Mouse (Mus musculus) heart, embryonic 11.5 days (tissue): ENCODE results near the gene Lin9. TPM values are rescaled to one million over a fixed set of nuclear protein-coding genes. Genes with fewer than 3 reads are reported as not detected.
"Not testable (repeated sequence)": the region's sequence is repeated elsewhere in the genome, so short reads cannot be mapped to it uniquely, and the experiment has no call there.

Experiments used
- ATAC-seq: fragments of 200-750 bp; cut with Nextera tagmentation; replicated peaks from 2 replicates; pipeline ENCODE4 v1.8.0; 2017; ENCODE audit warnings: moderate library complexity; ENCODE audit not compliant: insufficient number of reproducible peaks, low FRiP score, low TSS enrichment
- H3K27ac ChIP-seq: fragments of 300-500 bp; sonication (generic); 2 replicates; pipeline ENCODE4 v1.5.1; 2014; ENCODE audit warnings: mild to moderate bottlenecking, low read depth, low read length
- H3K27me3 ChIP-seq: fragments of 300-500 bp; sonication (generic); 2 replicates; pipeline ENCODE4 v1.6.1; 2014; ENCODE audit warnings: mild to moderate bottlenecking, low read length, mixed read lengths; ENCODE audit not compliant: control insufficient read depth, insufficient read depth
- H3K36me3 ChIP-seq: fragments of 300-500 bp; sonication (generic); 2 replicates; pipeline ENCODE4 v1.6.1; 2014; ENCODE audit warnings: mild to moderate bottlenecking, low read length, moderate library complexity, mixed read lengths; ENCODE audit not compliant: control insufficient read depth, insufficient read depth
- H3K4me1 ChIP-seq: fragments of 300-500 bp; sonication (generic); 2 replicates; pipeline ENCODE4 v1.6.1; 2014; ENCODE audit warnings: low read length; ENCODE audit not compliant: control insufficient read depth, insufficient read depth
- H3K4me2 ChIP-seq: fragments of 300-500 bp; sonication (generic); 2 replicates; pipeline ENCODE4 v1.6.1; 2014; ENCODE audit warnings: mild to moderate bottlenecking, moderate library complexity
- H3K4me3 ChIP-seq: fragments of 300-500 bp; sonication (generic); 2 replicates; pipeline ENCODE4 v1.5.1; 2014; ENCODE audit warnings: low read depth, low read length
- H3K9ac ChIP-seq: fragments of 300-500 bp; sonication (generic); 2 replicates; pipeline ENCODE4 v1.6.1; 2014; ENCODE audit warnings: mild to moderate bottlenecking, low read depth, low read length, moderate library complexity
- H3K9me3 ChIP-seq: fragments of 300-500 bp; sonication (generic); replicated peaks from 2 replicates; pipeline ENCODE4 v1.6.1; 2016; ENCODE audit warnings: low read length; ENCODE audit not compliant: control insufficient read depth
- WGBS: fragments of 180-500 bp; shearing (Covaris S2); extraction: QIAGEN DNeasy Blood & Tissue Kit; methylation state at CpG from one replicate; pipeline ENCODE4 v1.1.7; 2014; ENCODE audit not compliant: insufficient replicate concordance; 5-methylcytosine and 5-hydroxymethylcytosine counted together
- polyA plus RNA-seq: library from polyadenylated mRNA; unstranded; fragments of >200 nt; fragmentation: Nextera tagmentation; extraction: Ambion mirVana; gene quantifications from 2 replicates; pipeline ENCODE4 v1.2.1, GENCODE M21; 2014

Lin9 gene
- 15.2 and 17.8 TPM in 2 replicates for polyA plus RNA-seq

DNA sequence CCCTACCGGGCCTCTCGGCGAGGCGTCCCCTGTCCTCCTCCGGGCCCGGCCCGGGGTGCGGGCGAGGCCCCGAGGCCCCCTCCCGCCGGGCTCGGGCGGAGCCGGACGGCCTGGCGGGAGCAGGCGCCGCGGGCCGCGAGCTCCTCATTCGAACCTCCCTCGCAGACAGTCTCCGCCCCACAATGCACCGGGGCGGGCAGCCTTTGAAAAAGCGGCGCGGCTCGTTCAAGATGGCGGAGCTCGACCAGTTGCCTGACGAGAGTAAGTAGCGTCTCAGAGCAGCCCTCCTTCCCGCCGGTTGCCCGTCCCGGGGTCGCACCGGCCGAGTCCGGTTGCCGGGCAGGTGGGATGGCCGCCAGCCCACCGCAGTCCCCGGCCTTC is at the start of gene Lin9:
TSS of gene Lin9 (plus strand) at position 14 of the 381 bp plus-strand sequence.
- H3K4me3 ChIP-seq = peak within 1 kb of the TSS; percentile 80
- H3K4me2 ChIP-seq = peak within 1 kb of the TSS; percentile 78
- H3K27ac ChIP-seq = peak within 1 kb of the TSS; percentile 84
- WGBS = 0% methylated on average over 44 of the region's 47 CpGs
- peak; percentile 87 for ATAC-seq
- peaks cover 13% of the 10 kb centered on the region for H3K4me1 ChIP-seq
- H3K27me3 ChIP-seq = no peaks in the 10 kb centered on the region
- no peaks in the 10 kb centered on the region for H3K36me3 ChIP-seq
- H3K9me3 ChIP-seq = no peaks in the 10 kb centered on the region
- H3K9ac ChIP-seq = peak within 1 kb of the TSS; percentile 92

GRCm38 (mm10) chr1:180600578-180600977 is 40.4 kb upstream of the Lin9 start:
- H3K4me1 ChIP-seq = peaks cover 10% of the 10 kb centered on the region; the same call in 1 of the 2 replicates
- 88% methylated on average over 6 of the region's 6 CpGs for WGBS
- no peaks in the 10 kb centered on the region for H3K27me3 ChIP-seq
- H3K9ac ChIP-seq = no peak overlapping the region
- ATAC-seq = no peak
- H3K36me3 ChIP-seq = peaks cover 37% of the 10 kb centered on the region
- no peak overlapping the region for H3K4me3 ChIP-seq
- no peak overlapping the region for H3K27ac ChIP-seq
- no peak overlapping the region for H3K4me2 ChIP-seq
- H3K9me3 ChIP-seq = no peaks in the 10 kb centered on the region

DNA sequence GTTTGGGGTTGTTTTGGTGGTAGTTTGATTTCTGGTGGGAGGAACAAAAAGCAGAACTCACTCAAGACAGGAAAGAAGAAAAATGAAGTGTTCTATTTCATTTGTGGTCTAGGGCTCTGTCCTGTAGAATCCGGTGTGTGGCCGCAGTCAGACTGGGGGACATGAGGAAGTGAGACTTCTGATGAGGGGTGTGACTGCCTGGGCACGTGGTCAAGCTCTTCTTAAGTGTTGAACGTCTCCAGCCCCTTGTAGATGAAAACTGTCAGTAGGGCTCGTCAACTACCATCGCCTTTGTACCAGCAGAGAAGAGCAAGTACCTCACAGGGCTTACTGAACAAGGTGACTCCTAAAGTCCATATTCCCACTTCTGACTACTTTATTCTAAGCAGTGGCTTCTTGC is 39.1 kb upstream of the Lin9 start:
- Histone ChIP-seq H3K9ac (no peak overlapping the region), H3K9me3 (no peaks in the 10 kb centered on the region), H3K36me3 (peaks cover 27% of the 10 kb centered on the region), H3K27ac (no peak overlapping the region), H3K4me3 (no peak overlapping the region), H3K4me2 (no peak overlapping the region), H3K27me3 (no peaks in the 10 kb centered on the region), H3K4me1 (peaks cover 12% of the 10 kb centered on the region)
- ATAC-seq = no peak
- 85% methylated on average over 6 of the region's 6 CpGs for WGBS

DNA sequence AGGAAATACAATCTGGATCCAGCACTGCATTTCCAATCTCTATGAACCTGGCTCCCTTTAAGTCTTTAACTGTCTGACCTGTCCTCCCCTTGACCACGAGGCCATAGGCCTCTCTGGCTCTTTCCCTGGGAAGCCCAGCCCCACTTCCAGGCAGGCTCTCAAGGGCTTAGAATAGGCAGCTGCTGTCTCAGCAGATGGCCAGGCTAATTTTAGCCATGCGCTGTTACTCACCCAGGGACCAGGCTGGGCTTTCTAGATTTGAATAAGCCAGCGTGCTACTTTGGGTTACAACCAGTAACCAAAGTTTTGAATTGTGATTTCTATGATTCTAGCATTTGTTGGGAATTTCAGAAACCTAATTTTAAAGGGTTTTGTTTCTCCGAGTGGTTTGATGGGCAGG is 36.4 kb upstream of the Lin9 start:
- Histone ChIP-seq H3K9me3 (no peaks in the 10 kb centered on the region), H3K36me3 (peaks cover 11% of the 10 kb centered on the region), H3K4me2 (no peak overlapping the region), H3K27ac (peak overlapping the region; percentile 68; the same call in 1 of the 2 replicates), H3K4me1 (peaks cover 17% of the 10 kb centered on the region), H3K4me3 (no peak overlapping the region), H3K9ac (no peak overlapping the region), H3K27me3 (no peaks in the 10 kb centered on the region)
- ATAC-seq = 0 out of 2 replicates have a peak, but pooled peaks have one; percentile 60
- WGBS = 41% methylated on average over 4 of the region's 4 CpGs

GRCm38 (mm10) chr1:180606106-180606505 is 34.8 kb upstream of the Lin9 start:
- no peak overlapping the region for H3K4me3 ChIP-seq
- H3K9me3 ChIP-seq = no peaks in the 10 kb centered on the region
- H3K27me3 ChIP-seq = no peaks in the 10 kb centered on the region
- 52% methylated on average over 3 of the region's 3 CpGs for WGBS
- H3K9ac ChIP-seq = no peak overlapping the region
- H3K4me1 ChIP-seq = peaks cover 17% of the 10 kb centered on the region
- H3K27ac ChIP-seq = no peak overlapping the region
- no peak overlapping the region for H3K4me2 ChIP-seq
- H3K36me3 ChIP-seq = peaks cover 2% of the 10 kb centered on the region; the same call in 1 of the 2 replicates
- ATAC-seq = no peak

DNA sequence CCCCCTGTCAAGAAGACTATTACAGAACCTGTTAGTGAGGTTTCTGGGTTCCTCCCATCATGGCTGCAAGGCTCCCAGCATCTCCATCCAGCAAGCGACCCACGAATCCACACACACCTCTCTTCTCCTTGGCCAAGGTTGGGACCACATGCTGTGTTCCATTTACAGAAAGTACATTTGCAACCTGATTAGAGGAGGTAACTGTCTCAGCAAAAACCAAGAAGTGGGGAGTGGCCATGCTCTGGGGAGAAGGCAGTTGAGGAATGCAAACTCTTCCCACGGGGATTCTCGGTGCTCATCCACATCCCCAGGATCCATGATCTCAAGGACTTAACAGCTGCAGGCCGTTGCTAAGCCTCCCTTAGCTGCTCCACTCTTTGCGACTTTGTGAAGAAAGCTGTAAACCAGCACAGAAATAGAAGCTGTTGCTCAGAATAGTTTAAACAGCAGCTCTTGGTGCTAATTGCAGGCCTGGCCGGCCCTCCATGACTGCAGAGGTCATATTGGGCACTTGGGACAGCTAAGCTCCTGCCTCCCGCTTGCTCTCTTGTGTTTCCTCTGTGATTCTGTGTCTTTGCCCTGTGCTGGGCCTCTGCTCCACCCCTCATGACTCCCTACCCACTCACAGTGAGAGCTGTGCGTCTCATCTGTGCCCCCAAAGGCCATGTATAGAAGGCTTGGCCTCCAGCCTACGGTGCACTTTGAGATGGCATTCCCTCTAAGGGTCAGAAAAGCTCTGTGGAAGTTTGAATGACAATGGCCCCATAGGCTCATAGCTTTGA is 34.0 kb upstream of the Lin9 start:
- 0 out of 2 replicates have a peak overlapping the region, but pooled peaks have one; percentile 12 for H3K27ac ChIP-seq
- no peaks in the 10 kb centered on the region for H3K27me3 ChIP-seq

DNA sequence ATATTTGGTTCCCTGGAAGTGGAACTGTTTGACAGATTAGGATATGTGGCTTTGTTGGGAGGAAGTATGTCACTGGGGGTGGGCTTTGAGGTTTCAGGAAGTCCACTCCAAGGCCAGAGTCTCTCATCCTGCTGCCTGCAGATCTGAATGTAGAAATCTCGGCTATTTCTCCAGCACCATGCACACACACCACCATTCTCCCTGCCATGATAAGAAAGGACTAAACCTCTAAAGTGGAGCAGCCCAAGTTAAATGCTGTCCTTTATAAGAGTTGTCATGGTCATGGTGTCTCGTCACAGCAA is 33.4 kb upstream of the Lin9 start:
- Histone ChIP-seq H3K4me3 (no peak overlapping the region), H3K27ac (no peak overlapping the region), H3K9ac (no peak overlapping the region), H3K9me3 (0 out of 2 replicates have a peak, but pooled peaks cover 2% of the 10 kb centered on the region), H3K27me3 (no peaks in the 10 kb centered on the region), H3K4me1 (peaks cover 17% of the 10 kb centered on the region), H3K36me3 (peaks cover 2% of the 10 kb centered on the region; the same call in 1 of the 2 replicates), H3K4me2 (no peak overlapping the region)
- ATAC-seq = no peak
- 87% methylated on average over 2 of the region's 2 CpGs for WGBS

More for the DNA sequence above, 34.0 kb upstream of the Lin9 start:
- Histone ChIP-seq H3K4me3 (no peak overlapping the region), H3K36me3 (peaks cover 2% of the 10 kb centered on the region; the same call in 1 of the 2 replicates), H3K9me3 (0 out of 2 replicates have a peak, but pooled peaks cover 2% of the 10 kb centered on the region), H3K4me1 (peaks cover 17% of the 10 kb centered on the region), H3K4me2 (no peak overlapping the region), H3K9ac (no peak overlapping the region)
- ATAC-seq = no peak
- 64% methylated on average over 10 of the region's 10 CpGs for WGBS

DNA sequence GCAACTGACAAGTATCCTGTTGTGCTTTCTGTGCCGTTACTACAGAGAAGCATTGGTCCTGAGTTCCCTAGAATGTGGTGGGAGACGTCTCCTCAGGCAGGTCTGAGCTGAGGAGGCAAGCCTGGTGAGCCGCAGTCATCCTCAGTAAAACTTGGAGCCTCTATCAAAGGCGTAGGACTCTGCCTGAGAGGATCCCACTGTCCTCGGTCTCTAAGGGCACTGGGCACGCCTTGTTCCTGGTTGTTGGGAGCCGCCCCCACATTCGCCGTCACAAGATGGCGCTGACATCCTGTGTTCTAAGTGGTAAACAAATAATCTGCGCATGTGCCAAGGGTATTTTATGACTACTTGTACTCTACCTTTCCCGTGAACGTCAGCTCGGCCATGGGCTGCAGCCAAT is 29.1 kb upstream of the Lin9 start:
- H3K9ac ChIP-seq, H3K36me3 ChIP-seq, H3K4me1 ChIP-seq, H3K27me3 ChIP-seq, ATAC-seq, H3K4me3 ChIP-seq, H3K9me3 ChIP-seq, H3K4me2 ChIP-seq, H3K27ac ChIP-seq: not testable (repeated sequence)
- WGBS = 91% methylated on average over 10 of the region's 14 CpGs

- ATAC-seq = no peak
- H3K9ac ChIP-seq = no peak overlapping the region
- H3K4me2 ChIP-seq = no peak overlapping the region
- no peaks in the 10 kb centered on the region for H3K4me1 ChIP-seq
- 91% methylated on average over 3 of the region's 3 CpGs for WGBS
- H3K9me3 ChIP-seq = no peaks in the 10 kb centered on the region
- no peak overlapping the region for H3K27ac ChIP-seq
- no peaks in the 10 kb centered on the region for H3K36me3 ChIP-seq
- H3K4me3 ChIP-seq = no peak overlapping the region
- no peaks in the 10 kb centered on the region for H3K27me3 ChIP-seq
Measured at GRCm38 (mm10) chr1:180616762-180617161, 24.2 kb upstream of the Lin9 start.
